Mouse (Mus musculus): ENCODE data around the gene Wfdc16. TPM values are rescaled to one million over a fixed set of nuclear protein-coding genes. Genes with fewer than 3 reads are reported as not detected.
"Not testable (repeated sequence)": the region's sequence is repeated elsewhere in the genome, so short reads cannot be mapped to it uniquely, and the experiment has no call there.

The Wfdc16 gene
- total RNA-seq, 2 experiments from 2014 or later: not detected

DNA sequence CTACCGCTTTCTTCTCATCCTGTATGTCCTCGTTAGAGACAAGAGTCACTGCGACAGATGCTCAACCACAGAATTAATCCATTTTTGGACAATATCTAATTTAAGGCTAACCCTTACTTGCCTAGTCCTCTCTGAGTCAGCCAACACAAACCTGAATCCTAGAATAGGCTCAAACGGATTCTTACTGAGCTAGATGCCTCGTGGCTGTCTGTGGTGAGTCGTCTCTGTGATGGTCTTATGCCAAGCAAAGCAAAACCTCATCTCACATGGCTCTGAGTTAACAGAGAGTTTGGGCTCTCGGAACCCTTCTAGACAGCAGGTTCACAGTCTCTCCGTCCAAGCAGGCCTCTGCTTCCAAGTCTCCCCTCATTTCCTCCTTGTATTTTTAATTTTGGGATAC is 34.2 kb downstream of the Wfdc16 start:
- no peak for DNase-seq
- intact Hi-C loops (cut with DNase I): no loop called here

DNA sequence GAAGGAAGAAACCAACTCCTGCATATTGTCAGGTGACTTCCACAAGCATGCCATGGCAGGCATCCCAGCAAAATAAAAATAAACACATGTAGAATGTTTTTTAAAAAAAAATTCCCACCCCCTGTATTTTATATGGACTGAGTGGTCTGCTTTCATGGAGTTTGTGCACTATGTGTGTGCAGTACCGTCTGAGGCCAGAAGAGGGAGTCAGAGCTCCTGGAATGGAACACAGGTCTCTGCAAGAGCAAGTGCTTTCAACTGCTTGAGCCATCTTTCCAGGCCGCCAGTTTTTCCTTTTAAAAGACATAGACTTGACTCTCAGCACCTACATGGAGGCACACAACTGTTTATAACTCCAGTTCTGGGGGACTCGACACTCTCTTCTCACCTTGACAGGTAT is 35.1 kb downstream of the Wfdc16 start:
- intact Hi-C loops (cut with DNase I): no loop called here

DNA sequence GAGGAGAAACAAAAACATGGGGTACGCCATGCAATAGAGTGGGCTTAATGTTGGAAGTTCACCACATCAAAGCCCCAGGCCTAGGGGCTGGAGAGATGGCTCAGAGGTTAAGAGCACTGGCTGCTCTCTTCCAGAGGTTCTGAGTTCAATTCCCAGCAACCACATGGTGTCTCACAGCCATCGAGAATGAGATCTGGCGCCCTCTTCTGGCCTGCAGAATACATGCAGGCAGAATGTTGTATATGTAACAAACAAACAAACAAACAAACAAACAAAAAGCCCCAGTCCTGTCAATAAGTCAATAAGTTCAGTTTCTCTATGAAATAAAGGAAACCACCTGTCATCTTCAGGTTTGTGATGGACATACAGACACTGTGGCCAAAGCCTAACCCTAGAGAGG is 38.4 kb downstream of the Wfdc16 start:
- intact Hi-C loops (cut with DNase I): no loop called here
- DNase-seq: no peak

More for the DNA sequence above, 35.1 kb downstream of the Wfdc16 start:
- no peak for DNase-seq

DNA sequence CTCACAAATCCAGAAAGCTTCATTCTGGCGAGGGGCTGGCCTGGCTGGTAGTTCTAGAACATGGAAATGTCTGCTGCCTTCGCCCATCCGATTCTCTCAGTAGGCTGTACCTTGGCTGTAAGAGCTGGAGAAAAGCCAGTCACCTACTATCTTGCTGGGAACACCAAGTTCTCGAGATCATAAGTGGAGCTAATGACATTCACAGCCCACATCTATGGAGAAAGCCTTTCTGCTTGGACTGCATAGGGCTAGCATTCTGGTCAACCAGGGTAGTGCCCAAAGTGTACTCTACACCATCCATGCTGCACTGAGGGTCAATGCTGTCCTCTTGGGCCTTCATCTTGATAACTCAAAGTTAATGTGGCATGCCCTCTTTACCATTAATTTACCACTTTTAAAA is 45.1 kb downstream of the Wfdc16 start, which contains the start of gene Eppin:
Gene Eppin, minus strand, starts transcription at position 101 of the 400 bp plus-strand sequence.
- intact Hi-C loops (cut with DNase I): loop anchor here (5.0 kb wide), 2 partner anchors 84 to 199 kb away; no protein-coding TSS in a partner anchor

DNA sequence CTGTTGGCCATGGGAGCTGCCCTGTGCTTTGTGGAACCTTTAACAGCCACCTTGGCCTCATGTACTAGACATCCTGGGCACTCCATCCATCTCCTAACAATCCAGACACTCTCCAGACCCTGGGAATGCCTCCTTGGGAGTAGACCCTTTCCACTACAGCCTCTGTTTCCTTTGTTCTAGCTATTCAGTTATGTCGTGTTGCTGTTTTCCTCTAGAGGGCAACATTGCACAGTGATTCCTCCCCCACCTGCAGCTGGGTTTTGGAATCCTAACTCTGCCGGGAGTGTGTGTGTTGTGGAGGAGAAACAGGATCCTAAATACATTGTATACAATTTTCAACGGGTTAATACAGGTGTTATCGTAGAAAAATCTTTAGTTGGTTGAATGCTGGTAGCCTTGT is 46.6 kb downstream of the Wfdc16 start:
- intact Hi-C loops (cut with DNase I): loop anchor here (1.0 to 5.0 kb wide), 3 partner anchors 85 to 200 kb away; no protein-coding TSS in a partner anchor
- peak; percentile 36 to 49 for DNase-seq

More for the DNA sequence above, 45.1 kb downstream of the Wfdc16 start, which contains the start of gene Eppin:
- DNase-seq: no peak

DNA sequence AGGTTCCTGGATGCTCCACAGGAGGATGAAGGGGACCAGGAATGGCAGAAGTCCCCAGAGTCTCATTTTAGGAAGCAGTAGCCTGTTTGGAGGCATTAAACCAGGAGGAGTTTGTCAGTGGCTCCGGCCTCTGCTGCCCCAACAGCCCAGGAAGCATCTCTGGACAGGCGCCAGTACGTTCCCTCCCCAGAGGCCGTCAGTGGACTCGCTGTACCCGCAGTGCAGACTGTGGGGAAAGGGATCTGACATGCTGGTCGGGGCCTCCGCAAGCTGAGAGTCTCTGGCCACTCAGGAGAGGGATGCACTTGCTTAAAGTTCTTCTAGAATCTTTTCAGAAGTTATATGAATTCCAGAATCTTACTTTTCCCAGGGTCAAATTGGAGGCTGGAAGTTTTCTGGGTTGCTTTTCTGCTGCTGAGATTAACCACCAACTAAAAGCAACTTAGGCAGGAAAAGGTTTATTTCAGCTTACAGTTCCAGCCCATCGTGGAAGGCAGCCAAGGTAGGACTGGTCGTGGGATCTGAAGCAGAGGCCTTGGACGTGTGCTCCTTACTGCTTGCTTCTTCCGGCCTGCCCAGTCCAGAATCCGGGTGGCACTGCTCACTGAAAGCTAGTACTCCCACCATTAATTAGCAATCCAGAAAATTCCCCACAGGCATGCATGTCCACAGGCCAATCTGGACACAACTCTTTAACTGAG is 53.4 kb downstream of the Wfdc16 start, which contains the start of gene Wfdc6a:
Gene Wfdc6a, minus strand, starts transcription at position 423 of the 701 bp plus-strand sequence.
- intact Hi-C loops (cut with DNase I): not testable (repeated sequence)
- DNase-seq: peak; percentile 22 to 29

Other genes starting within 250 kb of the Wfdc16 start
- gene Slpi, start 249.7 kb downstream of the Wfdc16 start, total RNA-seq (2021): under 1 TPM; 0.45 to 0.77 TPM
- not detected for gene Rbpjl, start 235.7 kb downstream of the Wfdc16 start, total RNA-seq (2021)
- 1 to 10 TPM; 1.2 to 2.3 TPM for gene Matn4, start 233.6 kb downstream of the Wfdc16 start, total RNA-seq (2021)
- 10 to 100 TPM; 24.3 to 39.3 TPM for gene Sdc4, start 194.9 kb downstream of the Wfdc16 start, total RNA-seq (2021)
- 10 to 100 TPM; 21.3 to 25.1 TPM for gene Sys1, start 181.8 kb downstream of the Wfdc16 start, total RNA-seq (2021)
- gene Gm20458, start 177.8 kb downstream of the Wfdc16 start, total RNA-seq (2021): 1 to 10 TPM; 5.5 to 7.4 TPM
- not detected for gene Trp53tg5, start 165.1 kb downstream of the Wfdc16 start, total RNA-seq (2021)
- 10 to 100 TPM; 17.1 to 18.9 TPM for gene Dbndd2, start 152.7 kb downstream of the Wfdc16 start, total RNA-seq (2021)
- 10 to 100 TPM; 56.4 to 56.8 TPM for gene Pigt, start 141.3 kb downstream of the Wfdc16 start, total RNA-seq (2021)
- 1 to 10 TPM in 1 of 2 experiments, under 1 TPM in 1; 0.84 to 1.0 TPM for gene Wfdc2, start 76.4 kb downstream of the Wfdc16 start, total RNA-seq (2021)
- not detected for gene Spint3, start 65.3 kb downstream of the Wfdc16 start, total RNA-seq (2021)
- not detected for gene Wfdc6a, start 53.3 kb downstream of the Wfdc16 start, total RNA-seq (2021)
- gene Eppin, start 45.2 kb downstream of the Wfdc16 start, total RNA-seq (2021): not detected
- not detected for gene Wfdc6b, start 25.3 kb downstream of the Wfdc16 start, total RNA-seq (2021)
- not detected for gene Wfdc8, start 25.2 kb downstream of the Wfdc16 start, total RNA-seq (2021)
- not detected for gene Wfdc10, start 17.2 kb upstream of the Wfdc16 start, total RNA-seq (2021)
- not detected for gene Wfdc9, start 17.8 kb upstream of the Wfdc16 start, total RNA-seq (2021)
- gene Wfdc11, start 35.3 kb upstream of the Wfdc16 start, total RNA-seq (2021): not detected
- gene Wfdc13, start 46.3 kb upstream of the Wfdc16 start, total RNA-seq (2021): not detected
- not detected for gene Spint4, start 59.7 kb upstream of the Wfdc16 start, total RNA-seq (2021)
- gene Spint5, start 76.5 kb upstream of the Wfdc16 start, total RNA-seq (2021): not detected
- gene Wfdc3, start 107.1 kb upstream of the Wfdc16 start, total RNA-seq (2021): under 1 TPM; 0.17 to 0.40 TPM
- gene Dnttip1, start 107.2 kb upstream of the Wfdc16 start, total RNA-seq (2021): 10 to 100 TPM; 35.8 to 38.5 TPM
- 10 to 100 TPM; 31.7 to 32.5 TPM for gene Ube2c, start 131.1 kb upstream of the Wfdc16 start, total RNA-seq (2021)
- gene Tnnc2, start 141.2 kb upstream of the Wfdc16 start, total RNA-seq (2021): under 1 TPM in 1 of 2 experiments, not detected in 1; 0.52 TPM
- 10 to 100 TPM; 25.9 to 26.3 TPM for gene Snx21, start 147.0 kb upstream of the Wfdc16 start, total RNA-seq (2021)
- 10 to 100 TPM; 12.6 to 13.4 TPM for gene Acot8, start 166.1 kb upstream of the Wfdc16 start, total RNA-seq (2021)
- 1 to 10 TPM; 2.1 to 2.9 TPM for gene Zswim3, start 166.3 kb upstream of the Wfdc16 start, total RNA-seq (2021)
- 1 to 10 TPM; 5.2 to 5.3 TPM for gene Zswim1, start 183.9 kb upstream of the Wfdc16 start, total RNA-seq (2021)
- gene Spata25, start 189.7 kb upstream of the Wfdc16 start, total RNA-seq (2021): under 1 TPM; 0.55 to 0.69 TPM
- gene Ctsa, start 194.1 kb upstream of the Wfdc16 start, total RNA-seq (2021): 100 to 1,000 TPM; 108 to 116 TPM
- 10 to 100 TPM; 26.4 to 35.8 TPM for gene Neurl2, start 194.7 kb upstream of the Wfdc16 start, total RNA-seq (2021)
- gene Pltp, start 218.9 kb upstream of the Wfdc16 start, total RNA-seq (2021): 10 to 100 TPM; 39.1 to 40.9 TPM
- 10 to 100 TPM; 42.2 to 45.1 TPM for gene Pcif1, start 240.5 kb upstream of the Wfdc16 start, total RNA-seq (2021)

All from heart, postnatal 10 days (tissue).